Mouse (Mus musculus) fat pad, adult 2 months (tissue): ENCODE results near the gene Cnn3.

Experiments
- DNase-seq: peaks from one replicate; pipeline ENCODE4 v3.0.0-alpha.2; 2011; ENCODE audit warnings: low read depth, low spot score; ENCODE audit errors: extremely low read depth

Cnn3 gene

DNA sequence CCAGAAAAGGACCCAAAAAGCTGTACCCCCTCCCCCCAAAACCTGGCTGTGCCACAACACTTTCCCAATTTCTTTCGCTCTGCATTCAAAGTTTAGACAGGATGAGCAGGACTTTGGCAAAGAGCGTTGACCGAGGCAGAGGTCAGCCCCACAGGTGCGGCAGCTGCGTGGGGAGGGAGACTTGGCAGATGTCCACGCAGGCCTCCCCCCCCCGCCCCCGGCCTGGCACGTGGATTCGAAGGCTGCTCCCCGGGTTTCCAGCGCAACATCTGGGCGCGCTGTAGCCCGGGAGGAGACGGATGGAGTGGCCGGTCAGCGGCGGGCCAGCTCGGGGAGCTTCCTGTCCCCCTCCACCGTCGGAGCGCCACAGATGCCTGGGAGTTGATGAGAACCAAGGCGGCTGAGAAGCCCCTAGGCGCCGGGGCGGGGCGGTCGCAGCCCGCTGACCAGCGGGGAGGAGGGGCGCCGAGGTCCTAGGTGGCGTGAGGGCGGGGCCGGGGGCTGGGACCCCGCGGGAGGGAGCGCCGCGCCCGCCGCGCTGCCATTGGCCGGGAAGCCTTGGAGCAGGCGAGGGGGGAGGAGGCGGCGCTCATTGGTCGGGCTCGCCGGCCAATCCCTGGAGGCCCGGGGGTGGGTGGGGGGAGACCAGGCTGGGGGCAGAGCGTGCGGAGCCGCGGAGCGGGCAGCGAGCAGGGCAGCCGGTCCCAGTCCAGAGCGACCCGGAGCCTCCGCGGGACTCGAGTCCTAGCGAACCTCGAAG, at the start of gene Cnn3:
TSS of gene Cnn3 (plus strand) at position 637 of the 760 bp plus-strand sequence.
- no peak for DNase-seq

DNA sequence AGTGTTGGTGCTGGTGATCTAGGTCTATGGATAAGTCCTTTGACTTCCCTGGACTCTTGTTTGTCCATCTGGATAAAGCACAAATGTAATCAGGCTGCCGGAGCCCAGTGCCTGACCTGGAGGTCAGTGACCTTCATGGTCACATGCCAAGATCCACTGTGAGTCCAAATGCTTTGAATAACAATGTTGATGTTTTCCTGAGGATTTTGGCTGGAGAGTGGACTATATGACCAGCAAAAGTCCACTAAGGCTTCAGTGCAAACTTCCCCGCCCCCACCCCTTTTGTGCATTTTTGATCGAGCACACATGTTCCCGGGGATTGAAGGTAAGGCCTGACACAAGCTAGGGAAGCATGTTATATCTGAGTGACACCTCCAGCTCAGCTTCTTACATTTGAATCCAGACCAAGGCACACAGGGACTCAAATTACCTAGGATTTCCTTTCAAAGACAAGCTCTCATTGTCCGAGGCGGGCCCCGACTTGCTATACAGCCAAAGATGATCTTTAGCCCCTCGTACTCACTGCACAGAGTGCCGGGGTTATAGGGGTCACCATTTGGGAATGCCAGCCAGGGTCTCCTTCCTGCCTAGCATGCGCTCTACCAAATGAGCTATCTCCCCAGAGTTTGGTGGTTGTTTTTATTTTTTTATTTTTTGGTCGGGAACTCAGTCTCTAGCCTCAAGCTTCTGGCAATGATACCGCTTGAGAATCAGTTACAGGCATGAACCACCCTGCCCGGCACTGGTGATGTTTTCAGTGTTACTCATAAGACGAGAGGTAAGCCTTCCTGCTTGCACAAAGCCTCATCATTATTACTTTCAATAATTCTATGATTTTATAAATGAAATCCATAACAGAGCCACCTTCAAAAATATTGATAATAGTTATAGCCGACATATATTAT, 47.3 kb upstream of the Cnn3 start:
- peak; percentile 28 for DNase-seq

DNA sequence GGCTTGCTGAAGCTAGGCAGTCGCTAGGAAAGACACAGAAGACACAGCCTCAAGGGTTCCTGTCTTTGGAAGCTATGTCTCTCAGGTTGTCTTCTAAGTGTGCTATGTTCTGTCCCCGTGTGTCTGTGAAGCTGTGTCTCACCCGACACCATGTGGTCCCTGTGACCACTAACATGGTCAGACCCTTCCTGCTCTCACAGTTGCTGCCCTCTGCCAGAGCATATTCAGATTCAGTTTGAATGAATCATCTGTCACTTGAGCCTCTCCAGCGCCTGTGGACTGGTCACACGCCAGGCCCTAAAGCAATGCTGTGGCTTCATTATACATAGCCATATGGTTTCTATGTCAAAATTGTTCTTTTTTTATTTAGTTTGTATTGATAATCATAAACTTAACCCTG, 46.6 kb upstream of the Cnn3 start:
- no peak for DNase-seq

DNA sequence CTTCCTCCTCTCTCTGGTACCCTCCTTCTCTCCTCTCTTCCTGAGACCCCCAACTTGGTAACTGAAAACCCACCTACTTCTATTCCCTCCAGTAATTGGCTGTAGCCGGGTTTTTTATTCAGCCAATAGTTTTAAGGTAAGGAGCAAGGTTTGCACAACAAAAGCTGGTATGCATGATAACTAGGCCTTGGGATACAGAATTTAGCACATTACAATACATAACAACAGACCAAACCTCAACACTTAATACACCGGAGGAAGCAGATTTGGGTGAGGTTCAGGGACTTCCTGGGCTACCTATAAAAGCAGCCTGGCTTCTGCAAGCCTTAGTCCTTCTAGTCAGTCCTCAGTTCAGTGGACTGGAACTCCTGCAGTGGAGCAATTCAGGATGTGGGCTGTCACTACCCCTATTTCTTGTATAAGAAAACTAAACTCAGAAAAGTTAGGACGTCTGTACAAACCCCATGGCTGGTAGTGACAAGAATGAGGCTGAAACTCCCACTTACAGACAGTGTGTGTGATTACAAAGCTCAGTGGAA, 38.8 kb upstream of the Cnn3 start:
- no peak for DNase-seq

DNA sequence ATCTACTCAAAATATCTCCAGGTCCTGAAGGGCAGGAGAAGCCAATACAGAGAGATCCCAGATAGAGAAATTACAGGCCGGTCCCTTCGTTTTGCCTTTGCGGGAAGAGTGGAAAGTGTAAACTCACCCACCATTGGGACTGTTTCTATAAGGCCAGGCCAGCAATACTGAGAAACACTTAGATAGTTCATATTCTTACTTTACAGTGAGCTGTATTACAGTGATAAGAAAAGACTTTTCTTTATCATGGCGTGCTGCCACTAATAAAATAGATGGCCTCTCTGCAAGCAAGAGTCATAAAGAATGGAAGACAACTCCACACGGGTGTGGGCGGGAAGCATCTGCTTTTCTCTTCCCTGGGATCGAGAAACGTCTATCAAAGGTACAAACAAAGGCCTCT, 36.9 kb upstream of the Cnn3 start:
- no peak for DNase-seq

DNA sequence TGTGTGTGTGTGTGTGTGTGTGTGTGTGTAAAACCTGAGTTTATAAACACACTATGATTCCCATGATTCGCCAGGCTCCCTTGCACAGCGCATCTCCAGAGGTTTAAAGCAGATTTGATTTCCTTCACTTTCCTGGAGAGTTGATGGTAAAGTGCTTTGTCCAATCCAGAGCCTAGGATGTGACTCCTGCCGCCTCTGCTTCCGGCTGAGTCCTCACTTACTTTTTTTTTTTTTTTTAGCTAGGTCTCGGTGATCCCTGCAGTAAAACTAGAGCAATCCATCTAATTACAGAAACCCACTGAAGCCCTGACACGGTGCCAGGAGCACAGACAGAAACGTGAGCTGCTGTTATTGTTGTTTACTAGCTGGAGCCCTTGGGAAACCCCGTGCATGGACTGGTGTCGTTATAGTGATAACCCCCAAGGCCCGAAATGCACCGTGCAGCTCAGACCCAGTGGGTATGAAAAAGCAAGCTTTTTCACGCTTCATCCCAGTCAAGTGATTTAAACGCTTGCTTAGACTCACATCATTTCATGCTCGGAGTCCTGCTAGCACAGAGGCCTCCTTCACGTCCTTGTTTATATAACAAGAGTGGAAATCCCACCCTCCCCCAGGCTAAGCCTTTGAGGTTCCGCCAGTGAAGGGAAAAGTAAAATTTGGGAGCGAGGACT, 36.3 kb upstream of the Cnn3 start:
- no peak for DNase-seq

DNA sequence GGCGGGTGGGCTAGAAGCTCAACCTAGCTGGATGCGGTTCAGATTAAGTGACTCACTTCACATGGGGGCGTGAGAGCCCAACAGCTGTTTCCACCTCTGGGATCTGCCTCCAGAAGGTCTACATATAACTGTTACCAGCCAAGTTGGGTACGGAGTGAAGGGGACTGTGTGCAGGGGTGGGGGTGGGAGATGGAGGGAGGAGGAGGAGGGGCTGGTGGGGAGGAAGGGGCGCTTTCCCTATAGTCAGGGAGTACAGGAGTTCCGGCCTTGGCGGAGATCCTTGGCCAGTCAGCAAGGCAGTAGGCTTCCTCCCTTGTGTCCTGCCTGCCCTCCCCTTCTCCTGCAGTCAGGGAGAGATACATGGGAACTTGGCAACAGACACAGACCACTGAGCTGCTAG, 35.6 kb upstream of the Cnn3 start:
- DNase-seq = no peak

DNA sequence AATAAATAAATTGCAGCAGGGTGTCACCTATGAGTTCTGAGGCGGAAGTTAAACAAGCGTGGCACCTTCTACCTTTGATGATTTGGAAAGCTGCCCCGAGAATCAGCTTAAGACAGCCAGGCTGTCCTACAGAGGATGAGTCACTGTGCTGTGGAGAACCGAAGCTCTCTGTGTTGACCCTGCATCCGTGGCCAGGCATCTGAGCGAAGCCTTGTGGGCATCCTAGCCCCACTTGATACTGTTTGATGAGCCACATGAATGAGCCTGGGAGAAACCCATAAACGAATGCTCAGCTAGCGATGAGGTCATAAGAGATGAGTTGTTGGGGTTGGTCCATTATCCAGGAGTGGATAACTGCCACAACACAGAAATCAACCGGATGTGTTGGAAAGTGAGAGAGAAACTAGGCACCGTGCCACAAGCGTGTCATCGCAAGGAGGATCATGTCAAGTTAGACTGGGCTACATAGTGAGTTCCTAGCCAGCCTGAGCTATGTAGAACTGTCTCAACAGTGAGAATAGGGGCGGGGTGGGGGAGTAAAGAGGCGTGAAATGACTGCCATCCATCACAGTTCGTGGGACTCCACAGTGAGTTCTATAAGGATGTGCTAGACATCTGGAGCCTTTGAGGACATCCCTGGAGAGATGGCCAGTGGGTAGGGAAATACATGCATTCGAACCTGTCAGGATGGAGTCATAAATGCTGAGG, 30.6 kb upstream of the Cnn3 start:
- DNase-seq = no peak

DNA sequence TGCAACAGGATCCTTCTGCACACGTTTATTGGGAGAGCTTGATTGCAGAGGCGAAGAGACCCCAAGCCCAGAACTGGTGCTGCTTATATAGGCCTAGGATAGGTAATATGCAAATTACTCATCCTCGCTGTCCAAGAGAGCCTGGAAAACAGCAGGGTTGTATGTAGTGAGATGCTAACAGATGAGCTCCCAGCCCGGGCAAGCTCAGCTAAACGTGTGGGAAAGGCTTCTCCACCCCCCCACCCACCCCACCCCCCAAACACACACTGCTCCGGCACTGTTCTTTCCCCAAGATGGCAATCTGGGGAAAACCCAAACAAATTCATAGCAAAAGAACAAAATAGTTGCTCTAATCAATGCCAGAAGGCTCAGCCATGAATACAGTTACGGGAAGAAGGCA, 29.7 kb upstream of the Cnn3 start:
- no peak for DNase-seq

DNA sequence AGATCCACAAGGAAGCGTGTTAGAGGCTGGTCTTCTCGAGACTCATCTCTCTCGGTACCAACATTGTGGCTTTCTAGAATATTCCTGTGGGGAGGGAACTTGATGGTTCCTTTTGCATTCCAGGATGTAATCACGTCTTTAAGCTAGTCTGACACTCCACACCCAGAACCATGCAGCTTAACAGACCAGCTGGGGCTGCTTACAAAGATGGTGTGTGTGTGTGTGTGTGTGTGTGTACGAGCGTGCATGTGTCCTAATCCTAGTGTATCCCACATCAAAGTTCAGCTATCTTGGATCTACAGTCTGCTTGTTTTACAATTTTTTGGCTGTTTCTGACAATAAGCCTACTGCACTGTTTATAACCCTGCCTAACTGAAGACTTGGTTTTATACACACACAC, 29.3 kb upstream of the Cnn3 start:
- no peak for DNase-seq

DNA sequence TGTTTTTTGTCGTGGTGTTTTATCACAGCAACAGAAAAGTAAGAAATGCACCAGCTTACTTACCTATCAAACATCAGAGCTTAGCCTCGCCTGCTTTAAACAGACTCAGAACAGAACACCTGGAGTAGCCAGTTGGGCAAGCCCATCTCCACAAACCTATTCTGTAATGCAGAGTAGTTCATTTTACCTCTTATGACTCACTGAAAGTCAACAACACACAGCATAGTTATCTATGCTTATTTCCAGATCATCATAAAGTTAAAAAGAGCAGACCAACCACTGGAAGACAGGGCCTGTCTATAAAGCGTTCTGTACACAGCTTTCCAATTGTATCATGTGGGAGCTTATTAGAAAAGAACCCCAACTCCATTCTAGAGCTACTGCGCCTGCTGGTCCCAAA, 24.9 kb upstream of the Cnn3 start:
- no peak for DNase-seq

DNA sequence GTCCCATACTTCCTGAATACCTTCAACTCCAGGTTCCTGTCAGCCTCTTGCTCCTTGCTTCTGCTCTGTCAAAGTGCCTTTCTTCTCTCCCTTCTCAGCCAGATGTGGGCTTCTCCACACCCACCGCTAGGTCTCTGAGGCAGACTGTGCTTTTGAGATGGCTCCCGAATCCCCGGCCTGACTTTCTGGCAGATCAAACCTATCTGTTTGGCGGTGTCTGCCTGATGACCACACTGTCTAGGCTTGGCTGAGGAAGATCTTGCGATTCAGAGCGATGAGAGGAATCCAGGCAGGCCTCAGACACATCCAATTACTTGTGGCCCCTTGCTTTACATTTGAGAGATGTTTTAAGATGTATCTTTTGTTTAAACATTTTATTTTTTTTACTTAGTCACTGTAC, 24.2 kb upstream of the Cnn3 start:
- no peak for DNase-seq

DNA sequence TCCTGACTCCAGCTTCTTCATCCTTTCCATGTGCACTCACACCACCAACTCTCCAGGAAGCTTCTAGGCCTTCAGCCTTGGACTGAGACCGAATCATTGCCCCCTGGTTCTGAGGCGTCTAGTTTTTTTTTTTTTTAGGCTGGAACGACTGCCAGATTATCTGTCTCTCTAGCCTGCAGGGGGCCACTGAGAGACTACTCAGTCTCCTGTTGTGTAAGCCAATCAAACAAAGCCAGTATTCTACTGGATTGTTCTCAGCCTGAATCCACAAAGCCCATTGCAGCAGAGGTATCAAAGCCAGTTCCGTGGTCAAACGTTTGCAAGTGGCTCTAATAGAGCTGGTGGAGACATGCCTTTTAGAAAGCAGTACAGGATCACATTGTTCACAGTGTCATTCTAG, 22.8 kb upstream of the Cnn3 start:
- DNase-seq = no peak

DNA sequence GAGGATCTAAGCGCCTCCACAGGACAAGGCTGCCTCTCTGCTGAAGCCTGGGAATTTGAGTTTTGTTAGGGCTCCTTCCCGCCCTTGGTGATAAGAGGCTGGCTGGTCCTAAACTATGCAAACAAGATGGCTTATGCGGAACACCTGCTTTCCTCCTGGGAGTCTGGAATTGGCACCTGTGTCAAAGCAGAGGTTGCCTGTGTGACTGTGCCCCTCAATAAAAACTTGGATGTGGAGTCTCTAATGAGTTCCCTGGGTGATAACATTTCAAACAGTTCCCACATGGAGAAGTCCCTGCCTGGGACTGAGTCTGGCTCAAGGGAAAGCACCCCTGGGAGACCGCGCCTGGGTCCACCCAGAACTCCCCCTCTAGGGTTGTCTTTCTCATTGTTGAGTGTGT, 21.2 kb upstream of the Cnn3 start:
- DNase-seq = no peak

DNA sequence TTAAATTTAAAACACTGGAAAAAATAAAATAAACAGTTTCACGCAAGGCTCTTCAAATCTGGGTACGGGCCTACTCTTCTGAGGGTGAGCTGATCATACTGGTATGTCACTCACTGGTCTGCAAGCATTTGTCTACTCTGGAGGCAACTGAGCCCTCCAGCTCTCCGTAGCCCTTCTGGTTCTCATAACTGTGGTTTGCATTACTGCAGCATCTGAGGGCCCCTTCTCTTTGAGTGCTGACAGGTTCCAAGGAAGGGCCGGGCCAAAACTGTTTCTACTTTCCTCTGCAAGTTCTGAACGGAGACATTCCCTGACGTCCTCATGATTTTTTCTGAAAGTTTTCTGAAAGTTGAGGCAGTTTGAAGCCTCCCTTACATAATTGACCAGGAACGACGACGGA, 18.9 kb upstream of the Cnn3 start:
- no peak for DNase-seq

DNA sequence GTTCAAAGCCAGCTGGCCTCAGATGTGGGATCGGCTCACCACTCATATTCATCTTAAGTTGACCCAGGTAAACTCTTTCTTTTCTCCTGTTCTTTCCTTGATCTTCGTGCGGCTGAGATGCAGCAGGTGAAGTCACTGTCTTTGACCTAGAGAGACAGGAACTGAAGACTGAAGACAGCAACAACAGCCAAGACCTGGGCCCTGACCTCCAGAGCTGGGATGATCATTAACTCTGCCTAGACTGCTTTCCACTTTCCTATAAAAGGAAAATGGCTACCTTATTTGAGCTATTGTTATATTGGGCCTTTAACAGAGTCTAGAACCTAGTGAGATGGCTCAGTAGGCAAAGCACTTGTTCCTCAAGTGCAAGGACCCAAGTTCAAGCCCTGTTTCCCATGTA, 17.9 kb upstream of the Cnn3 start:
- DNase-seq = no peak

DNA sequence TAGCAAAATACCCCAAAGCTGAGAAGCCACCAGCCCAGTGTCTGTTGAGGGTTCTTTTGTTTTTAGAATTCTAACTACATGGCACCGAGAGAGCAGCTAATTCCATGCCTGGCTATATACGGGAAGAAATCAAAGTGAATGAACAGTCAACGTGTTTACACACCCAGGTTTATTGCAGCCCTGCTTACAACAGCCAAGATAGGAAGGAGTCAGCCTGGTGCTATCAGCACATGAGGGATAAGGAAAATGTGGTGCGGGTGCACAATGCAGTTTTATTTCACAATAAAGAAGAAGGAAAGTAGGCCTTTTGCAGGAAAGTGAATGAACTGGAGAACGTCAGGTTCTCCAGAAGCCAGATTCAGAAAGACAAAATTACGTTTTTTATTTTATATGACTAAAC, 14.8 kb upstream of the Cnn3 start:
- no peak for DNase-seq

DNA sequence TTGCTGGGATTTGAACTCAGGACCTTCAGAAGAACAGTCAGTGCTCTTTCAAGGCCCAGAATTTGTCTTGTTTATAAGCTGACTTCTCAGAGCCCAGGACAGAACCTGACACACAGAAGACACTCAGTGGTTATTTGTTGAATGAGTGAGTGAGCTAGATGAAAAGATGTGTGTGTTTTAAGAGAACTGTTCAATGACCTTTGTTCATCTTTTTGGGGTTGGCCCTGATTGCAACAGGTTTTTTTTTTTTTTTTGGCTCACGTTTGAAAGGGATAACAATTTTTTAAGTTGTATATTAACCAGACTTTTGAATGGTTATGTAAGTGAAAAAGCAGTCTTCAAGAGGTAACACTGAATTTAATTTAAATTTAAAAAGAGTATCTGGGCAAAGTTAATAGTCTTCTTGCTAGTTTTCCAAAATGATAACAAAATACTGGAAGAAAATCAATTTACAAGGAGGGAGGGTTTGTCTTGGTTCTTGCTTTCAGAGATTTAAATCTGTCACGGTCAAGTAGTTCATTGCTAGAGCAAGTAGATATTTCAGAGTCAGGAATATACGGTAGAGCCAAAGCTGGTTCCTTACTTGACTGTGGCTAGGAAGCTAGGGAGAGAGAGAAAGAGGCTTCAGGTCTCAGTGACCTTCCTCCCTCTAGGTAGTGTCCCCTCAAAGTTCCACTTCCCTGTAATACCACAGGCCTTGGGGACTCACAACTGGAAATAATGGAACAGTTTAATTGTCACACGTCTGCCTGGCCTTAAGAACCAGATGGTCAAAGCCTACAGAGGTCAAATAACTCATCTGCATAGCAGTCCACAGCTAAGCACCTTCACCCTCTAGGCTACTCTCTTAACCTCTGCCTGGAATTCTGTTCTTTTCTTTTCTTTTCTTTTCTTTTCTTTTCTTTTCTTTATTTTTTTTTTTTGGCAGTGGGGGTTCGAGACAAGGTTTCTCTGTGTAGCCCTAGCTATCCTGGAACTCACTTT, 9.8 kb upstream of the Cnn3 start:
- DNase-seq = no peak

DNA sequence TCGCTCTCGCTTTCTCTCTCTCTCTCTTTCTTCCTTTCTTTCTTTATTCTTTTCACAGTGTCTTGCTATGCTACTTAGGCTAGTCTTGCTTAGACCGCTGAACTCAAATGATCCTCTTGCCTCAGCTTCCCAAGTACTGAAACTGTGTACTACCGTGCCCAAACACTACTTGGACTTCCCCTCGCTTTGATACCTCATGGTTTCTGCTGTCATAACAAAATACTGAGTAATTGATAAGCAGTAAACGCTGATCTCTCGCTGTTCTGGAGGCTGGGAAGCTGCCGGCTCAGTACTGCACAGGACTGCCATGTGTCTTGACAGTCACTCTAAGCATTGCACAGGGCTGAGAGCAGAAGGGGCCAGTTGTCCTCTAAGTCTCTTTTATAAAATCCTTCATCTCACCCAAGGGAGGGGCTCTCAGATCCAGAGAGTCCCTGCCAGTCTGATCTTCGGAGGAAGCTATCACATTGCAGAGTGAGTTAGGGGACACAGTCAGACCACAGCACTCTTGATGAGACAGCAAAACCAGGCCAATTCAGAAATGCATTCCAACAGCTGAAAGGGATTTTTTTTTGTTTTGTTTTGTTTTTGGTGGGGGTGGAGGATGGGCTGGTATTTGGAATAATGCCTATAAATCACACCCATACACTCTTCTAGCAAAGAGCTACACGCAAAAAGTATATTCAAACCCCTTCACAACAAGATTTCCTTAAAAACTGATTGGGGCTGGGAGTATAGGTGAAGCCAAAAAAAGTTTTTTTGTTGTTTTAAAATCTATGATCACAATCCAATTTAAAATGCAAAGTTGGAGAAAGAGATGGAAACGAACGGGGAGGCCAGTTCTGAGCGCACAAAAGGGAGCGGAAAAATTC, 8.7 kb upstream of the Cnn3 start:
- DNase-seq = no peak
